Mouse (Mus musculus) CH12.LX (cell line): ENCODE data around the gene Acsbg1. TPM values are rescaled to one million over a fixed set of nuclear protein-coding genes. Genes with fewer than 3 reads are reported as not detected.

Experiments
- DNase-seq: peaks from one replicate; pipeline ENCODE4 v3.0.0-alpha.2; 2013; ENCODE audit errors: extremely low read depth
- H3K27ac ChIP-seq: 2 replicates; pipeline ENCODE4 v1.5.1; 2012; ENCODE audit warnings: low read depth, mild to moderate bottlenecking, control low read depth, moderate library complexity; ENCODE audit not compliant: insufficient read depth
- H3K27me3 ChIP-seq: replicated peaks from 2 replicates; pipeline ENCODE3; 2012; ENCODE audit warnings: inconsistent platforms
- H3K36me3 ChIP-seq, 2 experiments: replicated peaks in 1 of 2; 2 replicates each; pipeline versions ENCODE3 to v1.6.1; 2012; ENCODE audit warnings: inconsistent platforms in 1 of 2, low read length in 1 of 2, mild to moderate bottlenecking in 1 of 2, mixed read lengths in 1 of 2, moderate library complexity in 1 of 2; ENCODE audit not compliant: control insufficient read depth in 1 of 2, insufficient read depth in 1 of 2
- H3K4me1 ChIP-seq, 2 experiments: 2 replicates each; pipeline ENCODE4 v1.6.1; 2012; ENCODE audit warnings: inconsistent platforms in 1 of 2, moderate library complexity in 1 of 2; ENCODE audit not compliant: insufficient read depth in 2 of 2, control insufficient read depth in 1 of 2
- H3K4me2 ChIP-seq: 2 replicates; pipeline ENCODE4 v1.6.1; 2012; ENCODE audit warnings: low read depth, mild to moderate bottlenecking, control low read depth; ENCODE audit not compliant: poor library complexity, insufficient read depth, severe bottlenecking
- H3K4me3 ChIP-seq, 3 experiments: fragments of 150-350 bp in 1 of 3; sonication (generic) in 1 of 3; replicated peaks in 1 of 3; 2 replicates each; pipeline versions ENCODE3 to v1.5.1; 2011 to 2012; ENCODE audit warnings: low read depth in 2 of 3, low read length in 2 of 3, mild to moderate bottlenecking in 2 of 3, moderate library complexity in 2 of 3, control low read depth in 1 of 3, improper control_type of control experiment in 1 of 3, inconsistent platforms in 1 of 3, mixed read lengths in 1 of 3; ENCODE audit not compliant: poor library complexity in 1 of 3
- H3K79me2 ChIP-seq: replicated peaks from 2 replicates; pipeline ENCODE4 v1.6.1; 2012; ENCODE audit warnings: mild to moderate bottlenecking, moderate library complexity; ENCODE audit not compliant: control insufficient read depth, poor library complexity, insufficient read depth, severe bottlenecking; ENCODE audit errors: extremely low read depth
- H3K9ac ChIP-seq: 2 replicates; pipeline ENCODE4 v1.6.1; 2012; ENCODE audit warnings: low read depth, mild to moderate bottlenecking, control low read depth, moderate library complexity; ENCODE audit not compliant: insufficient read depth
- H3K9me3 ChIP-seq: replicated peaks from 2 replicates; pipeline ENCODE3; 2012; ENCODE audit warnings: low read length, inconsistent platforms, mixed read lengths
- CHD1 ChIP-seq: IDR thresholded peaks from 2 replicates; pipeline ENCODE4 v1.6.1; 2012; ENCODE audit warnings: low read depth, low read length, improper control_type of control experiment, inconsistent platforms
- CHD2 ChIP-seq: IDR thresholded peaks from 2 replicates; pipeline ENCODE4 v1.6.1; 2011; ENCODE audit warnings: low read length, improper control_type of control experiment
- ELF1 ChIP-seq: IDR thresholded peaks from 2 replicates; pipeline ENCODE4 v1.6.1; 2014; ENCODE audit warnings: low read depth, mild to moderate bottlenecking, inconsistent platforms, low read length, improper control_type of control experiment
- EP300 ChIP-seq: IDR thresholded peaks from 2 replicates; pipeline ENCODE4 v1.6.1; 2011; ENCODE audit warnings: low read length, improper control_type of control experiment
- ETS1 ChIP-seq: conservative IDR thresholded peaks from 2 replicates; pipeline ENCODE4 v1.6.1; 2012; ENCODE audit warnings: low read depth, mild to moderate bottlenecking, inconsistent platforms, low read length, improper control_type of control experiment, moderate library complexity
- GABPA ChIP-seq: IDR thresholded peaks from 2 replicates; pipeline ENCODE4 v1.6.1; 2012; ENCODE audit warnings: low read depth, low read length, improper control_type of control experiment, inconsistent platforms; ENCODE audit not compliant: insufficient replicate concordance
- HCFC1 ChIP-seq: IDR thresholded peaks from 2 replicates; pipeline ENCODE4 v1.6.1; 2012; ENCODE audit warnings: low read depth, mild to moderate bottlenecking, inconsistent platforms, low read length, improper control_type of control experiment
- IRF4 ChIP-seq: IDR thresholded peaks from 2 replicates; pipeline ENCODE4 v1.6.1; 2014; ENCODE audit warnings: low read depth, mild to moderate bottlenecking, inconsistent platforms, low read length, improper control_type of control experiment
- JUND ChIP-seq: conservative IDR thresholded peaks from 2 replicates; pipeline ENCODE4 v1.6.1; 2011; ENCODE audit warnings: low read depth, low read length, improper control_type of control experiment
- MAFK ChIP-seq: IDR thresholded peaks from 2 replicates; pipeline ENCODE4 v1.6.1; 2011; ENCODE audit warnings: low read length, improper control_type of control experiment; ENCODE audit not compliant: insufficient replicate concordance
- MAX ChIP-seq: IDR thresholded peaks from 2 replicates; pipeline ENCODE4 v1.6.1; 2011; ENCODE audit warnings: low read length, improper control_type of control experiment
- MAZ ChIP-seq: IDR thresholded peaks from 2 replicates; pipeline ENCODE4 v1.6.1; 2012; ENCODE audit warnings: low read depth, mild to moderate bottlenecking, inconsistent platforms, low read length, improper control_type of control experiment, moderate library complexity
- MEF2A ChIP-seq: IDR thresholded peaks from 2 replicates; pipeline ENCODE4 v1.6.1; 2014; ENCODE audit warnings: low read depth, mild to moderate bottlenecking, inconsistent platforms, low read length, improper control_type of control experiment, borderline replicate concordance
- MXI1 ChIP-seq: IDR thresholded peaks from 2 replicates; pipeline ENCODE4 v1.6.1; 2011; ENCODE audit warnings: mild to moderate bottlenecking, low read depth, low read length, improper control_type of control experiment
- MYC ChIP-seq: IDR thresholded peaks from 2 replicates; pipeline ENCODE4 v1.6.1; 2011; ENCODE audit warnings: low read depth, mild to moderate bottlenecking, improper control_type of control experiment, low read length
- NELFE ChIP-seq: IDR thresholded peaks from 2 replicates; pipeline ENCODE4 v1.6.1; 2011; ENCODE audit warnings: low read depth, low read length, improper control_type of control experiment
- NRF1 ChIP-seq: IDR thresholded peaks from 2 replicates; pipeline ENCODE4 v1.6.1; 2014; ENCODE audit warnings: low read depth, mild to moderate bottlenecking, inconsistent platforms, low read length, improper control_type of control experiment, moderate library complexity
- PAX5 ChIP-seq: IDR thresholded peaks from 2 replicates; pipeline ENCODE4 v1.6.1; 2012; ENCODE audit warnings: low read length, inconsistent platforms, mixed read lengths
- POLR2A ChIP-seq: IDR thresholded peaks from 2 replicates; pipeline ENCODE4 v1.6.1; 2011; ENCODE audit warnings: low read depth, mild to moderate bottlenecking, improper control_type of control experiment, low read length
- SIN3A ChIP-seq: IDR thresholded peaks from 2 replicates; pipeline ENCODE4 v1.6.1; 2012; ENCODE audit warnings: low read length, improper control_type of control experiment, inconsistent platforms
- TBP ChIP-seq: conservative IDR thresholded peaks from 2 replicates; pipeline ENCODE4 v1.6.1; 2011; ENCODE audit warnings: low read depth, low read length, improper control_type of control experiment
- TCF12 ChIP-seq: IDR thresholded peaks from 2 replicates; pipeline ENCODE4 v1.6.1; 2014; ENCODE audit warnings: low read depth, mild to moderate bottlenecking, inconsistent platforms, low read length, improper control_type of control experiment
- USF1 ChIP-seq: IDR thresholded peaks from 2 replicates; pipeline ENCODE4 v1.6.1; 2014; ENCODE audit warnings: low read depth, mild to moderate bottlenecking, inconsistent platforms, low read length, improper control_type of control experiment
- dilution Hi-C: fragments of 300-500 bp; cut with MboI; formaldehyde crosslinking; loops from 2 replicates; pipeline ENCODE4 v1.14.3; 2020; ENCODE audit warnings: low sequenced_read_pairs; ENCODE audit not compliant: extremely low pct_unique_long_range_greater_than_20kb, extremely low pct_ligation_motif_present
- in situ Hi-C: fragments of 300-500 bp; cut with MboI; formaldehyde crosslinking; loops from 3 replicates; pipeline ENCODE4 v1.14.3; 2019; ENCODE audit warnings: low sequenced_read_pairs, low pct_ligation_motif_present, low pct_unique_long_range_greater_than_20kb, mixed read lengths
- polyA plus RNA-seq: library from polyadenylated mRNA; unstranded; fragments of >175 nt; gene quantifications from 2 replicates; pipeline ENCODE4 v1.2.1, GENCODE M21; 2012; ENCODE audit warnings: low read depth; ENCODE audit not compliant: insufficient read length
- total RNA-seq, 2 experiments: library from RNA; depleted of rRNA; stranded (reverse); fragments of 300-350 nt in 1 of 2; fragments of >200 nt in 1 of 2; gene quantifications; 2 replicates each; pipeline ENCODE4 v1.2.3; 2012 to 2014

Acsbg1 gene
- total and polyA plus RNA-seq, 3 experiments: 16.8 to 24.0 (median 23.6) TPM

DNA sequence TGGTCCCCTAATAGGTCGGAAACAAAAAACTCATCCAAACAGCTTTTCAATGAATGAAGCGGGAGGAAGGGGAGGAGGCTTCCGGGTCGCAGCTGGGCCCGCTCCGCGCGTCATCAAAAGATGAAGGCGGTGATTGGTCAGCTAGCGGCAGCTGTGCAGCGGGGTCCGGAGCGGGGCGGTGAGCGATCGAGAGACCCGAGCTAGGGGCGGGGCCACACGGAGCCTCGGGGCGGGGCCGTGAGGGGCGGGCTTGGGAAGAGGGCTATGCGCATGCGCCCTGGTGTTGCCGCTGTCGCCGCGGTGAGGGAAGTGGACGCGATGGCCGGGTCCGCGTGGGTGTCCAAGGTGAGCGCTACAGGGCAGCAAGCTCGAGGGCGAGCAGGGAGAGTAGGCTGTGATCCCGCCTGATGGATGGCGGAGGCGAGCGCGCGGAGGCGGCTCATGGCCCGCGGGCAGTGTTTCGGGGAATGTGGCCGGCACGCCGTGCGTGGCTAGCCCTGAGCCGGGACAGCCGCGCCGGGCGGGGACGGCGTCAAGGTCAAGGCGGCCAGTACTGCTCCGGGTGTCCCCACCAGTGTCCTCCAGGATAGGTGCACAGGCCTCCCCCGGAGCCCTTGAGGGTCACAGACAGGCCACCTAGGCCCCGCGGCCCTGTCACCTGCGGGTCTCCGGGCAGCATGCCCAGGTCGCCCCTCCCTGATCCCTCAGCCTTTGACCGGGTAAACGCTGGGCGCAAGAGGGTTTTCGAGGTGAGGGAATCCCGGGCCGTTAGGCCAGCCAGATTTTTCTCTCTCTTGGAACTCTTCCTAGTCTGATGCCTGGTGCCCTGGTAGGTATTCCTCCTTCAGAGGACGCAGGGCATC is 75.2 kb downstream of the Acsbg1 start, which contains the start of gene Idh3a:
TSS of gene Idh3a (plus strand) at position 136 of the 863 bp plus-strand sequence.
- peak within 1 kb of the TSS; percentile 79 to 100 (median 85) for H3K4me3 ChIP-seq
- in situ Hi-C loops (no loop called here), dilution Hi-C loops (no loop called here)
- H3K79me2 ChIP-seq: peaks cover 35% of the 10 kb centered on the region
- H3K27me3 ChIP-seq: no peaks in the 10 kb centered on the region
- DNase-seq: peak; percentile 97
- TF ChIP-seq MXI1: peak; percentile 91; the same call in 1 of the 2 replicates
- TF ChIP-seq CHD1: no peak
- 0 out of 2 replicates have a peak, but pooled peaks have one; percentile 51 for TF ChIP-seq TBP
- TF ChIP-seq POLR2A: peak; percentile 91
- TF ChIP-seq JUND: no peak
- TF ChIP-seq ELF1: peak; percentile 95
- peak; percentile 24; the same call in 1 of the 2 replicates for TF ChIP-seq TCF12
- peak; percentile 86 for TF ChIP-seq NELFE
- TF ChIP-seq CHD2: 0 out of 2 replicates have a peak, but pooled peaks have one; percentile 24
- peak; percentile 37; the same call in 1 of the 2 replicates for TF ChIP-seq MYC
- no peak for TF ChIP-seq GABPA
- TF ChIP-seq PAX5: no peak
- TF ChIP-seq MAZ: 0 out of 2 replicates have a peak, but pooled peaks have one; percentile 18
- peak; percentile 71 for TF ChIP-seq HCFC1
- TF ChIP-seq USF1: peak; percentile 47
- TF ChIP-seq MAX: no peak; the same call in 1 of the 2 replicates
- TF ChIP-seq ETS1: 0 out of 2 replicates have a peak, but pooled peaks have one; percentile 9
- no peak for TF ChIP-seq MAFK
- TF ChIP-seq IRF4: no peak; the same call in none of the 2 replicates
- TF ChIP-seq EP300: no peak
- TF ChIP-seq NRF1: peak; percentile 95
- TF ChIP-seq SIN3A: peak; percentile 54; the same call in 1 of the 2 replicates
- no peak for TF ChIP-seq MEF2A
- H3K4me1 ChIP-seq: peaks cover 9 to 22% of the 10 kb centered on the region in 2 experiments; a peak in 3 of 4 replicates
- H3K27ac ChIP-seq: 0 out of 2 replicates have a peak within 1 kb of the TSS, but pooled peaks have one; percentile 5
- H3K9ac ChIP-seq: peak within 1 kb of the TSS; percentile 71
- no peaks in the 10 kb centered on the region for H3K9me3 ChIP-seq
- H3K36me3 ChIP-seq: peaks cover 3 to 28% of the 10 kb centered on the region in 2 experiments
- H3K4me2 ChIP-seq: peak within 1 kb of the TSS; percentile 94
